Mouse (Mus musculus) spleen, adult 18-20 months (tissue): ENCODE measurements around the gene Zfp653.
A peak's percentile ranks its signal among the peaks of the same experiment; 100 is the strongest.

Experiments
- DNase-seq, 2 experiments: peaks; one replicate each; pipeline ENCODE4 v3.0.0; 2022; ENCODE audit warnings: mixed read lengths in 2 of 2

Zfp653 gene

GRCm38 (mm10) chr9:22067195-22067594 is 4.0 kb downstream of the Zfp653 start:
- no peak for DNase-seq

GRCm38 (mm10) chr9:22066433-22066832 is 4.7 kb downstream of the Zfp653 start:
- peak; percentile 46 to 69 for DNase-seq

GRCm38 (mm10) chr9:22065642-22066041 is 5.5 kb downstream of the Zfp653 start:
- no peak for DNase-seq

GRCm38 (mm10) chr9:22064341-22064740 is 6.8 kb downstream of the Zfp653 start:
- DNase-seq, result no peak

- no peak for DNase-seq
These were observed 9.8 kb downstream of the Zfp653 start for GRCm38 (mm10) chr9:22061339-22061738.

GRCm38 (mm10) chr9:22058011-22058424 is 13.2 kb downstream of the Zfp653 start:
- no peak for DNase-seq

- no peak for DNase-seq
These were observed 14.1 kb downstream of the Zfp653 start for GRCm38 (mm10) chr9:22057031-22057517.

- DNase-seq, result no peak
These were observed 14.8 kb downstream of the Zfp653 start for GRCm38 (mm10) chr9:22056303-22056910.

- no peak for DNase-seq
These were observed 15.5 kb downstream of the Zfp653 start for GRCm38 (mm10) chr9:22055713-22056112.

- peak; percentile 69 to 75 for DNase-seq
These were observed 16.6 kb downstream of the Zfp653 start for GRCm38 (mm10) chr9:22054411-22055076.

GRCm38 (mm10) chr9:22053657-22054056 is 17.5 kb downstream of the Zfp653 start:
- no peak for DNase-seq

GRCm38 (mm10) chr9:22051958-22052254 is 19.3 kb downstream of the Zfp653 start, which contains the start of gene Elavl3:
Elavl3 (minus strand) TSS chr9:22052023.
- DNase-seq, result no peak

- DNase-seq, result no peak
These were observed 19.8 kb downstream of the Zfp653 start for GRCm38 (mm10) chr9:22051161-22051957.

- DNase-seq, result peak in 1 of 2 experiments; percentile 28
These were observed 20.8 kb downstream of the Zfp653 start for GRCm38 (mm10) chr9:22050351-22050889.

GRCm38 (mm10) chr9:22049721-22050270 is 21.4 kb downstream of the Zfp653 start:
- DNase-seq, result no peak

GRCm38 (mm10) chr9:22049315-22049714 is 21.9 kb downstream of the Zfp653 start:
- DNase-seq, result no peak

GRCm38 (mm10) chr9:22047329-22047728 is 23.8 kb downstream of the Zfp653 start:
- DNase-seq, result no peak

- no peak for DNase-seq
These were observed 29.3 kb downstream of the Zfp653 start for GRCm38 (mm10) chr9:22041832-22042231.

- DNase-seq, result no peak
These were observed 33.4 kb downstream of the Zfp653 start for GRCm38 (mm10) chr9:22037826-22038225.

GRCm38 (mm10) chr9:22035300-22036044 is 35.7 kb downstream of the Zfp653 start:
- no peak for DNase-seq

- DNase-seq, result no peak
These were observed 40.8 kb downstream of the Zfp653 start for GRCm38 (mm10) chr9:22030386-22030785.

GRCm38 (mm10) chr9:22028467-22028866 is 42.7 kb downstream of the Zfp653 start:
- DNase-seq, result no peak
